Mouse (Mus musculus) urinary bladder, adult 18-20 months (tissue): Measurements from ENCODE around the gene Aebp1.

Source experiments
- DNase-seq, 2 experiments: peaks; one replicate each; pipeline ENCODE4 v3.0.0; 2022; ENCODE audit warnings: low spot score in 2 of 2, mixed read lengths in 2 of 2

The Aebp1 gene

GRCm38 (mm10) chr11:5893807-5894206 lies 32.1 kb downstream of the Aebp1 start:
- DNase-seq = no peak

- no peak for DNase-seq
Measured at GRCm38 (mm10) chr11:5897230-5897629, 35.5 kb downstream of the Aebp1 start.

- DNase-seq = no peak
Measured at GRCm38 (mm10) chr11:5897839-5898238, 36.1 kb downstream of the Aebp1 start.

GRCm38 (mm10) chr11:5898531-5898930 lies 36.8 kb downstream of the Aebp1 start, which contains the start of gene Myl7:
Gene Myl7, minus strand, starts transcription at chr11:5898782.
- no peak for DNase-seq

GRCm38 (mm10) chr11:5899286-5899685 lies 37.5 kb downstream of the Aebp1 start:
- no peak for DNase-seq

GRCm38 (mm10) chr11:5901320-5901719 lies 39.6 kb downstream of the Aebp1 start:
- DNase-seq = no peak

GRCm38 (mm10) chr11:5901950-5902349 lies 40.2 kb downstream of the Aebp1 start:
- DNase-seq = peak in 1 of 2 experiments; percentile 38

- DNase-seq = no peak
Measured at GRCm38 (mm10) chr11:5902390-5902789, 40.6 kb downstream of the Aebp1 start.

GRCm38 (mm10) chr11:5903844-5904243 lies 42.1 kb downstream of the Aebp1 start:
- no peak for DNase-seq

GRCm38 (mm10) chr11:5904357-5904756 lies 42.6 kb downstream of the Aebp1 start:
- DNase-seq = no peak

- no peak for DNase-seq
Measured at GRCm38 (mm10) chr11:5904871-5905270, 43.1 kb downstream of the Aebp1 start.

GRCm38 (mm10) chr11:5905778-5906518 lies 44.2 kb downstream of the Aebp1 start:
- DNase-seq = no peak

GRCm38 (mm10) chr11:5907096-5907495 lies 45.3 kb downstream of the Aebp1 start:
- DNase-seq = no peak

- DNase-seq = peak in 1 of 2 experiments; percentile 35
Measured at GRCm38 (mm10) chr11:5908642-5909041, 46.9 kb downstream of the Aebp1 start.

GRCm38 (mm10) chr11:5912635-5913034 lies 50.9 kb downstream of the Aebp1 start:
- DNase-seq = peak; percentile 52 to 57

GRCm38 (mm10) chr11:5913256-5913655 lies 51.5 kb downstream of the Aebp1 start:
- DNase-seq = no peak

GRCm38 (mm10) chr11:5913936-5914335 lies 52.2 kb downstream of the Aebp1 start:
- DNase-seq = no peak

- DNase-seq = no peak
Measured at GRCm38 (mm10) chr11:5914940-5915339, 53.2 kb downstream of the Aebp1 start.

- no peak for DNase-seq
Measured at GRCm38 (mm10) chr11:5915429-5916177, 53.9 kb downstream of the Aebp1 start.

GRCm38 (mm10) chr11:5916178-5916548 lies 54.4 kb downstream of the Aebp1 start:
- DNase-seq = no peak

- DNase-seq = no peak
Measured at GRCm38 (mm10) chr11:5918111-5918510, 56.4 kb downstream of the Aebp1 start.

GRCm38 (mm10) chr11:5919606-5920005 lies 57.9 kb downstream of the Aebp1 start:
- no peak for DNase-seq

GRCm38 (mm10) chr11:5920323-5920960 lies 58.7 kb downstream of the Aebp1 start:
- DNase-seq = no peak
